ENCODE assay signal across 12 mouse cellular contexts in genomic region chr8:122264243-122264642, GRCm38 (mm10). TPM values are rescaled to one million over a fixed set of nuclear protein-coding genes. Genes with fewer than 3 reads are reported as not detected.
DNase-seq lines count a peak whose midpoint lies in the region; ATAC-seq and TF ChIP-seq lines count a peak whose summit lies in the region.
"Had no signal": no experiment of that assay in that cellular context is flagged by ENCODE, and none has a peak within 500 bp of the region (broad histone marks: within the 10 kb centered on the region; RNA-seq: fewer than 3 reads in every experiment).

No protein-coding gene starts in this region.

- no peak for TF ChIP-seq EP300 in stomach, postnatal 0 days (optimal IDR thresholded peaks at IDR 0.05)

- ATAC-seq in frontal cortex, adult (ENCODE audit: low TSS enrichment), result 0 out of 2 replicates have a peak, but pooled peaks have one; percentile 57
- peak; percentile 33 to 63 for ATAC-seq in hematopoietic stem cell, adult 5-6 weeks (replicated peaks in 1 of 2; ENCODE audit: insufficient read depth in 1 of 2, low FRiP score in 2 of 2, low TSS enrichment in 1 of 2, low read depth in 1 of 2, poor library complexity in 2 of 2, severe bottlenecking in 2 of 2)
- no peak for ATAC-seq in CD4-positive, CD25-positive, alpha-beta regulatory T cell, adult 4 months
- no peak for ATAC-seq in stomach, postnatal 0 days (ENCODE audit: low FRiP score, low TSS enrichment)
- ATAC-seq: intestine, embryonic 16.5 days had no signal

- no peak overlapping the region for H3K9ac ChIP-seq in stomach, postnatal 0 days (ENCODE audit: low read length)
- H3K9ac ChIP-seq: embryonic facial prominence, embryonic 15.5 days; heart, embryonic 15.5 days had no signal

- no peak overlapping the region for H3K27ac ChIP-seq in stomach, postnatal 0 days (replicated peaks)
- H3K27ac ChIP-seq: embryonic facial prominence, embryonic 15.5 days; heart, embryonic 15.5 days had no signal

- H3K9me3 ChIP-seq in stomach, postnatal 0 days (ENCODE audit: control insufficient read depth, low read length), result no peaks in the 10 kb centered on the region
- H3K9me3 ChIP-seq: embryonic facial prominence, embryonic 15.5 days; heart, embryonic 15.5 days had no signal

- no peak for DNase-seq in frontal cortex, postnatal 25 days (ENCODE audit: low spot score in 2 of 2)
- peak; percentile 49 for DNase-seq in right cerebral cortex, adult 18-20 months
- DNase-seq in right cerebral cortex, postnatal 4 days, result no peak
- DNase-seq in right cerebral cortex, postnatal 14 days, result peak; percentile 43
- no peak for DNase-seq in stomach, postnatal 0 days (ENCODE audit: low spot score)
- DNase-seq: thymus, postnatal 4 days had no signal

- no peak overlapping the region for H3K4me3 ChIP-seq in stomach, postnatal 0 days (ENCODE audit: low read depth, low read length)
- H3K4me3 ChIP-seq: embryonic facial prominence, embryonic 15.5 days; heart, embryonic 15.5 days had no signal

- no peaks in the 10 kb centered on the region for H3K4me1 ChIP-seq in stomach, postnatal 0 days (replicated peaks; ENCODE audit: control insufficient read depth, insufficient read depth)

- H3K27me3 ChIP-seq in stomach, postnatal 0 days (ENCODE audit: control insufficient read depth, insufficient read depth, low read length), result no peaks in the 10 kb centered on the region

- no peak for TF ChIP-seq CTCF in stomach, postnatal 0 days (IDR thresholded peaks at IDR 0.05; ENCODE audit: low read depth)

- H3K36me3 ChIP-seq in stomach, postnatal 0 days (ENCODE audit: control insufficient read depth, insufficient read depth, low read length), result no peaks in the 10 kb centered on the region
- H3K36me3 ChIP-seq: heart, embryonic 15.5 days had no signal

- WGBS in stomach, postnatal 0 days, result 48% methylated on average over 9 of the region's 9 CpGs

- no peak overlapping the region for H3K4me2 ChIP-seq in stomach, postnatal 0 days (replicated peaks; ENCODE audit: low read depth)
- H3K4me2 ChIP-seq: embryonic facial prominence, embryonic 15.5 days; heart, embryonic 15.5 days had no signal

RNA-seq across cellular contexts. Expression of gene Zfpm1, which starts 17.7 kb away (rescaled TPM):
- 21.8 and 70.4 TPM in 2 replicates for total RNA-seq in hematopoietic stem cell, adult 5-6 weeks (2017)
- polyA plus RNA-seq in CD4-positive, CD25-positive, alpha-beta regulatory T cell, adult 4 months (2017; shearing (Covaris generic)), result under 1 TPM; 0.46 to 0.82 TPM
- 2.3 and 2.8 TPM in 2 replicates for polyA plus RNA-seq in stomach, postnatal 0 days (2015; fragmentation: Nextera tagmentation; extraction: Ambion mirVana)

Comparison
In these comparisons a context has a peak if more than half of its experiments do, and no peak if none do; other contexts are left out.
1. DNase-seq: peak in right cerebral cortex, adult 18-20 months (single experiment) and right cerebral cortex, postnatal 14 days (single experiment); none in frontal cortex, postnatal 25 days (0 of 2), right cerebral cortex, postnatal 4 days (single experiment) and stomach, postnatal 0 days (single experiment).
2. ATAC-seq: peak in frontal cortex, adult (single experiment) and hematopoietic stem cell, adult 5-6 weeks (2 of 2); none in CD4-positive, CD25-positive, alpha-beta regulatory T cell, adult 4 months (single experiment) and stomach, postnatal 0 days (single experiment).